Mouse (Mus musculus) CD4-positive, CD25-positive, alpha-beta regulatory T cell (primary cell): Measurements from ENCODE around the gene Cybb. TPM values are rescaled to one million over a fixed set of nuclear protein-coding genes. Genes with fewer than 3 reads are reported as not detected.

Experiments used
- polyA plus RNA-seq: library from polyadenylated mRNA; unstranded; fragments of 100-300 nt; shearing (Covaris generic); gene quantifications from one replicate; pipeline ENCODE4 v1.2.1, GENCODE M21; 2017

The Cybb gene
- 20.3 TPM for polyA plus RNA-seq

DNA sequence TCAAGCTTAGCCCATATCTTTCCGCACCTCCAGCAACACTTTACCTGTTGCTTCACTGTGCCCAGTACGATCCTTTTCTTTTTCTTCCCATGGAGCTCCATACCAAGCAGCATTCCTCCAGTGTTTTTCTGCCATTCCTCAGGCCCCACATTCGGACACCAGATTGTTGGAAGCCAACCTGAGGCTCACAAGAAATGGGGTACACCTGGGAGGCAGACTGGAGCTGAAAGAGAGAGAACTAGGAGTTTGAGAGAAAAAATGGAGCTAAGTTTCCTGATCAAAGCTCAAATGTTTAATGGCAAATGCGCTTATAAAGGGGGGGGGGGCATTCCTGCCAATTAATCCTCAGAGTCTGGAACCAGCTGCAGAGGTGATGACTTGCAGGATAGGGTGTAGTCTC is at the start of gene Cybb:
TSS of gene Cybb (minus strand) at position 101 of the 400 bp plus-strand sequence.

Other genes with a start within 250 kb of the Cybb start
- 0.31 TPM for gene Gm14862, start 230.9 kb downstream of the Cybb start, polyA plus RNA-seq
- 2.4 TPM for gene Xk, start 215.0 kb downstream of the Cybb start, polyA plus RNA-seq
- gene H2al1m, start 204.0 kb downstream of the Cybb start, polyA plus RNA-seq: not detected
- gene H2al1k, start 137.1 kb downstream of the Cybb start, polyA plus RNA-seq: 0.71 TPM
- not detected for gene H2al1o, start 84.6 kb upstream of the Cybb start, polyA plus RNA-seq
- gene Dynlt3, start 175.2 kb upstream of the Cybb start, polyA plus RNA-seq: 35.2 TPM